Mouse (Mus musculus): ENCODE measurements around the gene Gm20388. TPM values are rescaled to one million over a fixed set of nuclear protein-coding genes. Genes with fewer than 3 reads are reported as not detected.
"Not testable (repeated sequence)": the region's sequence is repeated elsewhere in the genome, so short reads cannot be mapped to it uniquely, and the experiment has no call there.

The Gm20388 gene
- polyA plus RNA-seq, 1 experiment from 2014 or later = 1.7 TPM

- Histone ChIP-seq H3K4me1 (replicated peaks) (peaks cover 97% of the 10 kb centered on the region), H3K27ac (peak overlapping the region; percentile 81), H3K4me3 (no peak overlapping the region), H3K9me3 (no peaks in the 10 kb centered on the region), H3K36me3 (no peaks in the 10 kb centered on the region), H3K27me3 (ENCODE audit: insufficient read depth, poor library complexity, severe bottlenecking) (peaks cover 16% of the 10 kb centered on the region)
- 32% methylated on average over 7 of the region's 7 CpGs for WGBS
- DNase-seq (ENCODE audit: low spot score) = no peak
These were observed 453.6 kb downstream of the Gm20388 start for GRCm38 (mm10) chr8:120364093-120364725.

- no peak for DNase-seq (ENCODE audit: low spot score)
- Histone ChIP-seq H3K4me1 (replicated peaks) (peaks cover 97% of the 10 kb centered on the region), H3K36me3 (no peaks in the 10 kb centered on the region), H3K27me3 (ENCODE audit: insufficient read depth, poor library complexity, severe bottlenecking) (peaks cover 20% of the 10 kb centered on the region), H3K4me3 (no peak overlapping the region), H3K27ac (peak overlapping the region; percentile 69; the same call in 1 of the 2 replicates), H3K9me3 (no peaks in the 10 kb centered on the region)
- 91% methylated on average over 6 of the region's 6 CpGs for WGBS
These were observed 456.2 kb downstream of the Gm20388 start for GRCm38 (mm10) chr8:120366840-120367239.

GRCm38 (mm10) chr8:120368191-120368590 is 457.6 kb downstream of the Gm20388 start:
- Histone ChIP-seq H3K4me1 (replicated peaks) (peaks cover 97% of the 10 kb centered on the region), H3K27ac (peak overlapping the region; percentile 82), H3K27me3 (ENCODE audit: insufficient read depth, poor library complexity, severe bottlenecking) (peaks cover 24% of the 10 kb centered on the region)
- H3K4me3 ChIP-seq; H3K36me3 ChIP-seq; H3K9me3 ChIP-seq; DNase-seq (ENCODE audit: low spot score): not testable (repeated sequence)
- WGBS = 78% methylated on average over 1 of the region's 1 CpGs

GRCm38 (mm10) chr8:120368814-120369649 is 458.4 kb downstream of the Gm20388 start:
- H3K9me3 ChIP-seq = no peaks in the 10 kb centered on the region
- peaks cover 97% of the 10 kb centered on the region for H3K4me1 ChIP-seq (replicated peaks)
- DNase-seq (ENCODE audit: low spot score) = peak; percentile 56
- no peaks in the 10 kb centered on the region for H3K36me3 ChIP-seq
- peak overlapping the region; percentile 82 for H3K27ac ChIP-seq
- H3K27me3 ChIP-seq (ENCODE audit: insufficient read depth, poor library complexity, severe bottlenecking) = peaks cover 29% of the 10 kb centered on the region
- WGBS = 31% methylated on average over 11 of the region's 11 CpGs
- H3K4me3 ChIP-seq = 0 out of 2 replicates have a peak overlapping the region, but pooled peaks have one; percentile 16

- no peak for DNase-seq (ENCODE audit: low spot score)
- H3K27me3 ChIP-seq (ENCODE audit: insufficient read depth, poor library complexity, severe bottlenecking) = peaks cover 29% of the 10 kb centered on the region
- H3K4me1 ChIP-seq (replicated peaks) = peaks cover 97% of the 10 kb centered on the region
- H3K9me3 ChIP-seq = no peaks in the 10 kb centered on the region
- no peak overlapping the region for H3K4me3 ChIP-seq
- H3K36me3 ChIP-seq = no peaks in the 10 kb centered on the region
- peak overlapping the region; percentile 82 for H3K27ac ChIP-seq
- WGBS = 62% methylated on average over 7 of the region's 7 CpGs
These were observed 459.3 kb downstream of the Gm20388 start for GRCm38 (mm10) chr8:120369956-120370355.

GRCm38 (mm10) chr8:120370461-120370860 is 459.8 kb downstream of the Gm20388 start:
- no peak for DNase-seq (ENCODE audit: low spot score)
- no peaks in the 10 kb centered on the region for H3K36me3 ChIP-seq
- H3K4me3 ChIP-seq = no peak overlapping the region
- H3K27ac ChIP-seq = peak overlapping the region; percentile 87
- peaks cover 97% of the 10 kb centered on the region for H3K4me1 ChIP-seq (replicated peaks)
- H3K9me3 ChIP-seq = no peaks in the 10 kb centered on the region
- WGBS = 68% methylated on average over 4 of the region's 4 CpGs
- peaks cover 29% of the 10 kb centered on the region for H3K27me3 ChIP-seq (ENCODE audit: insufficient read depth, poor library complexity, severe bottlenecking)

GRCm38 (mm10) chr8:120371146-120371545 is 460.5 kb downstream of the Gm20388 start:
- Histone ChIP-seq H3K27ac (peak overlapping the region; percentile 87), H3K27me3 (ENCODE audit: insufficient read depth, poor library complexity, severe bottlenecking) (peaks cover 31% of the 10 kb centered on the region), H3K9me3 (no peaks in the 10 kb centered on the region), H3K4me3 (no peak overlapping the region), H3K4me1 (replicated peaks) (peaks cover 97% of the 10 kb centered on the region), H3K36me3 (no peaks in the 10 kb centered on the region)
- 74% methylated on average over 5 of the region's 5 CpGs for WGBS
- no peak for DNase-seq (ENCODE audit: low spot score)

- Histone ChIP-seq H3K27me3 (ENCODE audit: insufficient read depth, poor library complexity, severe bottlenecking) (peaks cover 27% of the 10 kb centered on the region), H3K9me3 (no peaks in the 10 kb centered on the region), H3K27ac (peak overlapping the region; percentile 87), H3K4me1 (replicated peaks) (peaks cover 98% of the 10 kb centered on the region), H3K4me3 (no peak overlapping the region), H3K36me3 (no peaks in the 10 kb centered on the region)
- WGBS = 77% methylated on average over 8 of the region's 8 CpGs
- no peak for DNase-seq (ENCODE audit: low spot score)
These were observed 461.2 kb downstream of the Gm20388 start for GRCm38 (mm10) chr8:120371725-120372457.

GRCm38 (mm10) chr8:120372684-120373083 is 462.0 kb downstream of the Gm20388 start:
- H3K9me3 ChIP-seq = no peaks in the 10 kb centered on the region
- H3K27ac ChIP-seq = peak overlapping the region; percentile 87
- WGBS = 91% methylated on average over 6 of the region's 6 CpGs
- H3K36me3 ChIP-seq = no peaks in the 10 kb centered on the region
- peaks cover 22% of the 10 kb centered on the region; the same call in 1 of the 2 replicates for H3K27me3 ChIP-seq (ENCODE audit: insufficient read depth, poor library complexity, severe bottlenecking)
- no peak overlapping the region for H3K4me3 ChIP-seq
- peaks cover 98% of the 10 kb centered on the region for H3K4me1 ChIP-seq (replicated peaks)
- no peak for DNase-seq (ENCODE audit: low spot score)

GRCm38 (mm10) chr8:120373621-120374020 is 463.0 kb downstream of the Gm20388 start:
- Histone ChIP-seq H3K27me3 (ENCODE audit: insufficient read depth, poor library complexity, severe bottlenecking) (peaks cover 20% of the 10 kb centered on the region), H3K36me3 (no peaks in the 10 kb centered on the region), H3K4me1 (replicated peaks) (peaks cover 99% of the 10 kb centered on the region), H3K9me3 (no peaks in the 10 kb centered on the region), H3K27ac (peak overlapping the region; percentile 87), H3K4me3 (no peak overlapping the region)
- DNase-seq (ENCODE audit: low spot score) = no peak
- WGBS = 68% methylated on average over 3 of the region's 3 CpGs

- H3K4me1 ChIP-seq (replicated peaks) = peaks cover 99% of the 10 kb centered on the region
These were observed 463.4 kb downstream of the Gm20388 start for GRCm38 (mm10) chr8:120374070-120374469.

GRCm38 (mm10) chr8:120374514-120374913 is 463.9 kb downstream of the Gm20388 start:
- Histone ChIP-seq H3K4me3 (no peak overlapping the region), H3K27me3 (ENCODE audit: insufficient read depth, poor library complexity, severe bottlenecking) (peaks cover 21% of the 10 kb centered on the region), H3K9me3 (no peaks in the 10 kb centered on the region), H3K36me3 (no peaks in the 10 kb centered on the region), H3K4me1 (replicated peaks) (peaks cover 99% of the 10 kb centered on the region), H3K27ac (peak overlapping the region; percentile 87)
- peak; percentile 56 for DNase-seq (ENCODE audit: low spot score)
- 33% methylated on average over 9 of the region's 9 CpGs for WGBS

More at GRCm38 (mm10) chr8:120374070-120374469, 463.4 kb downstream of the Gm20388 start:
- no peaks in the 10 kb centered on the region for H3K9me3 ChIP-seq
- H3K4me3 ChIP-seq = no peak overlapping the region
- DNase-seq (ENCODE audit: low spot score) = no peak
- peak overlapping the region; percentile 87 for H3K27ac ChIP-seq
- H3K27me3 ChIP-seq (ENCODE audit: insufficient read depth, poor library complexity, severe bottlenecking) = peaks cover 20% of the 10 kb centered on the region
- 93% methylated on average over 1 of the region's 1 CpGs for WGBS
- H3K36me3 ChIP-seq = no peaks in the 10 kb centered on the region

Measured in hindbrain, embryonic 10.5 days (tissue).